Mouse (Mus musculus) E14TG2a.4 (cell line): ENCODE measurements around the gene Myrfl.

Experiments
- H3K27me3 ChIP-seq: 2 replicates; pipeline ENCODE4 v1.6.1; 2014; ENCODE audit warnings: low read length, control low read depth; ENCODE audit not compliant: insufficient read depth
- H3K36me3 ChIP-seq: 2 replicates; pipeline ENCODE4 v1.6.1; 2014; ENCODE audit warnings: low read length, control low read depth; ENCODE audit not compliant: insufficient read depth
- H3K4me1 ChIP-seq: replicated peaks from 2 replicates; pipeline ENCODE4 v1.6.1; 2014; ENCODE audit warnings: low read depth, low read length, control low read depth
- H3K4me3 ChIP-seq: replicated peaks from 2 replicates; pipeline ENCODE4 v1.5.1; 2014; ENCODE audit warnings: mild to moderate bottlenecking, low read length
- H3K9me3 ChIP-seq: 2 replicates; pipeline ENCODE4 v1.6.1; 2014; ENCODE audit warnings: low read length, control low read depth
- CTCF ChIP-seq: conservative IDR thresholded peaks from 2 replicates; pipeline ENCODE4 v1.5.1; 2014; ENCODE audit warnings: low read length
- NANOG ChIP-seq: IDR thresholded peaks from 2 replicates; pipeline ENCODE4 v1.6.1; 2014; ENCODE audit warnings: borderline replicate concordance, low read length, mixed read lengths
- POU5F1 ChIP-seq: IDR thresholded peaks from 2 replicates; pipeline ENCODE4 v1.6.1; 2014; ENCODE audit warnings: low read length, borderline replicate concordance

Gene Myrfl

GRCm38 (mm10) chr10:116796066-116796465 is 100.7 kb downstream of the Myrfl start:
- H3K9me3 ChIP-seq = no peaks in the 10 kb centered on the region
- H3K36me3 ChIP-seq = no peaks in the 10 kb centered on the region
- no peak for TF ChIP-seq NANOG
- TF ChIP-seq CTCF = no peak
- peaks cover 33% of the 10 kb centered on the region for H3K4me1 ChIP-seq
- H3K4me3 ChIP-seq = no peak overlapping the region
- peaks cover 9% of the 10 kb centered on the region for H3K27me3 ChIP-seq

- Histone ChIP-seq H3K27me3 (no peaks in the 10 kb centered on the region), H3K9me3 (no peaks in the 10 kb centered on the region), H3K4me1 (peaks cover 29% of the 10 kb centered on the region), H3K36me3 (no peaks in the 10 kb centered on the region), H3K4me3 (no peak overlapping the region)
- TF ChIP-seq CTCF (peak; percentile 68), NANOG (no peak)
Observed at GRCm38 (mm10) chr10:116789096-116789495, 107.6 kb downstream of the Myrfl start.

- H3K27me3 ChIP-seq = no peaks in the 10 kb centered on the region
- no peak for TF ChIP-seq POU5F1
- TF ChIP-seq CTCF = no peak
- TF ChIP-seq NANOG = no peak
Observed at GRCm38 (mm10) chr10:116788431-116788830, 108.3 kb downstream of the Myrfl start.

GRCm38 (mm10) chr10:116784098-116784497 is 112.6 kb downstream of the Myrfl start:
- no peak for TF ChIP-seq CTCF
- TF ChIP-seq NANOG = no peak
- TF ChIP-seq POU5F1 = no peak
- no peaks in the 10 kb centered on the region for H3K9me3 ChIP-seq
- no peak overlapping the region for H3K4me3 ChIP-seq
- H3K27me3 ChIP-seq = no peaks in the 10 kb centered on the region
- H3K4me1 ChIP-seq = peaks cover 12% of the 10 kb centered on the region; the same call in 1 of the 2 replicates
- H3K36me3 ChIP-seq = no peaks in the 10 kb centered on the region

More at GRCm38 (mm10) chr10:116788431-116788830, 108.3 kb downstream of the Myrfl start:
- Histone ChIP-seq H3K36me3 (no peaks in the 10 kb centered on the region), H3K4me1 (peaks cover 22% of the 10 kb centered on the region), H3K4me3 (no peak overlapping the region), H3K9me3 (no peaks in the 10 kb centered on the region)

- Histone ChIP-seq H3K9me3 (no peaks in the 10 kb centered on the region), H3K4me1 (peaks cover 12% of the 10 kb centered on the region; the same call in 1 of the 2 replicates), H3K4me3 (no peak overlapping the region), H3K36me3 (no peaks in the 10 kb centered on the region), H3K27me3 (no peaks in the 10 kb centered on the region; the same call in 1 of the 2 replicates)
- TF ChIP-seq POU5F1 (no peak), CTCF (no peak), NANOG (no peak)
Observed at GRCm38 (mm10) chr10:116783020-116783419, 113.7 kb downstream of the Myrfl start.

- H3K9me3 ChIP-seq = no peaks in the 10 kb centered on the region; the same call in 1 of the 2 replicates
- peaks cover 7% of the 10 kb centered on the region for H3K27me3 ChIP-seq
- H3K4me1 ChIP-seq = peaks cover 6% of the 10 kb centered on the region
- no peaks in the 10 kb centered on the region for H3K36me3 ChIP-seq
- no peak overlapping the region for H3K4me3 ChIP-seq
- TF ChIP-seq CTCF (no peak), NANOG (no peak), POU5F1 (no peak)
Observed at GRCm38 (mm10) chr10:116777947-116778346, 118.8 kb downstream of the Myrfl start.

- Histone ChIP-seq H3K4me3 (no peak overlapping the region), H3K4me1 (peaks cover 6% of the 10 kb centered on the region), H3K27me3 (peaks cover 7% of the 10 kb centered on the region), H3K36me3 (no peaks in the 10 kb centered on the region), H3K9me3 (no peaks in the 10 kb centered on the region; the same call in 1 of the 2 replicates)
- no peak for TF ChIP-seq CTCF
Observed at GRCm38 (mm10) chr10:116776846-116777245, 119.9 kb downstream of the Myrfl start.

GRCm38 (mm10) chr10:116773846-116774750 is 122.6 kb downstream of the Myrfl start:
- H3K4me1 ChIP-seq = peaks cover 14% of the 10 kb centered on the region
- H3K27me3 ChIP-seq = peaks cover 9% of the 10 kb centered on the region
- no peak overlapping the region for H3K4me3 ChIP-seq
- TF ChIP-seq POU5F1 (no peak), CTCF (no peak), NANOG (no peak)
- no peaks in the 10 kb centered on the region; the same call in 1 of the 2 replicates for H3K9me3 ChIP-seq
- H3K36me3 ChIP-seq = no peaks in the 10 kb centered on the region

GRCm38 (mm10) chr10:116771215-116771935 is 125.3 kb downstream of the Myrfl start:
- no peak for TF ChIP-seq CTCF
- TF ChIP-seq NANOG = no peak
- Histone ChIP-seq H3K36me3 (no peaks in the 10 kb centered on the region), H3K9me3 (no peaks in the 10 kb centered on the region), H3K4me1 (peaks cover 8% of the 10 kb centered on the region), H3K4me3 (no peak overlapping the region), H3K27me3 (peaks cover 6% of the 10 kb centered on the region)
